Mouse (Mus musculus): Measurements from ENCODE around the gene Nus1. TPM values are rescaled to one million over a fixed set of nuclear protein-coding genes. Genes with fewer than 3 reads are reported as not detected.

Gene Nus1
- polyA plus RNA-seq, 1 experiment from 2014 or later: 23.5 TPM

- no peak for ATAC-seq (ENCODE audit: low FRiP score, low TSS enrichment)
- no peak overlapping the region for H3K27ac ChIP-seq (replicated peaks; ENCODE audit: low read depth, low read length)
- H3K4me2 ChIP-seq (ENCODE audit: low read length): no peak overlapping the region
- WGBS: 93% methylated on average over 6 of the region's 6 CpGs
- no peak for DNase-seq
- H3K27me3 ChIP-seq (ENCODE audit: control insufficient read depth, insufficient read depth, low read length): no peaks in the 10 kb centered on the region
- H3K4me3 ChIP-seq (replicated peaks; ENCODE audit: low read depth, low read length): no peak overlapping the region
- H3K9me3 ChIP-seq (ENCODE audit: control insufficient read depth, low read length): no peaks in the 10 kb centered on the region
- H3K9ac ChIP-seq (replicated peaks; ENCODE audit: low read length): no peak overlapping the region
- no peaks in the 10 kb centered on the region for H3K36me3 ChIP-seq (ENCODE audit: control insufficient read depth, insufficient read depth, low read length)
- peaks cover 16% of the 10 kb centered on the region for H3K4me1 ChIP-seq (ENCODE audit: control insufficient read depth, insufficient read depth, low read length)
Observed at GRCm38 (mm10) chr10:52421716-52422115, 4.4 kb downstream of the Nus1 start.

DNA sequence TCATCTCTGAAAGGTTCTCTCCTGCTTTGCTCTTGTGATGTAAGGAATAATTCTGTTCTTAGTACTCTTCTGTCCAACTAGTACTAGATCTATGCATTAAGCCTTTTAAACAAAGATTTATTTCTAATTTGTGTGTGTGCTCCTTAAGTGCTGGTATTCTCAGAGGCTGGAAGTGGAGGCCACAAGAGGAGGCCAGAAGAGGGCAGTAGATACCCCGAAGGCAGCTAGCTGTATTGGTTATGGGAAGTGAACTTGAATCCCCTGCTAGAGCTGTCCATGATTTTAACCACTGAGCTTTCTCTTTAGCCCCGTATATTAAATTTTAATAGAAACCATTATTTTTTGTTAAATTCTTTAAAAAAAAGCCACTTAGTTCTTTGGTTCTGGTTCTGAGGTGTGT lies 5.8 kb downstream of the Nus1 start:
- DNase-seq: peak; percentile 19
- no peaks in the 10 kb centered on the region for H3K36me3 ChIP-seq (ENCODE audit: control insufficient read depth, insufficient read depth, low read length)
- no peak for ATAC-seq (ENCODE audit: low FRiP score, low TSS enrichment)
- no peak overlapping the region for H3K27ac ChIP-seq (replicated peaks; ENCODE audit: low read depth, low read length)
- 89% methylated on average over 2 of the region's 2 CpGs for WGBS
- no peak overlapping the region for H3K4me2 ChIP-seq (ENCODE audit: low read length)
- no peaks in the 10 kb centered on the region for H3K9me3 ChIP-seq (ENCODE audit: control insufficient read depth, low read length)
- peaks cover 16% of the 10 kb centered on the region for H3K4me1 ChIP-seq (ENCODE audit: control insufficient read depth, insufficient read depth, low read length)
- no peak overlapping the region for H3K9ac ChIP-seq (replicated peaks; ENCODE audit: low read length)
- no peaks in the 10 kb centered on the region for H3K27me3 ChIP-seq (ENCODE audit: control insufficient read depth, insufficient read depth, low read length)
- no peak overlapping the region for H3K4me3 ChIP-seq (replicated peaks; ENCODE audit: low read depth, low read length)

DNA sequence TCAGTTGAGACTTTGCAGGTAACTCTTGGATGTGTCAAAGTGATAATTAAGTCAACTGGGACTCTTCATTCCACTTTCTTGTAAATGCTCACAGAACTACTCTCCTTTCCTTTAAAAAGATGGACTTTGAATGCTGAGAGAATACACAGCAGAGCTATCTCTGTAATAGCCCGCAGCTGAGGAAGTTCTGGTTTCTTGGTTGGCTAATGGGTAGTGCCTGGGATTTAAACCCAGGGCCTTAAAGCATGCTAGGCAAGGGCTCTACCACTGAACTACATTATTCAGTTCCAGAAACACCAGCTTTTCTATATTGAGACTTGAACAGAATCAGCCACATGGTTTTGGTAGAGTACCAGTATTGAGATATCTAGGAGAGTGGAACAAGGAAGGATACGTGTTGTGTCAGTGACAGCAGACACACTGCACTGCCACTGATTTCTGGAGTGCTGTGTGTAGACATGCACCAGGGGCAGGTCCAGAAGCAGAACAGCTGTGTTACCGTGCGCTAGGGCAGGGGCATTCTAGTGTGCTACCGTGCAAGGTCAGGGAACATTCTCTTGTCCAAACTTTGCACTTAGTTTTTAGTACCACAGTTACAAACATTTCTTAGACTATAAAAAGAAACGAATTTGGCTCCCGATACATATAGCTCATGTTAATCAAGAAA lies 9.1 kb downstream of the Nus1 start:
- Histone ChIP-seq H3K4me1 (ENCODE audit: control insufficient read depth, insufficient read depth, low read length) (no peaks in the 10 kb centered on the region), H3K4me2 (ENCODE audit: low read length) (no peak overlapping the region), H3K9ac (replicated peaks; ENCODE audit: low read length) (no peak overlapping the region), H3K4me3 (replicated peaks; ENCODE audit: low read depth, low read length) (no peak overlapping the region), H3K27me3 (ENCODE audit: control insufficient read depth, insufficient read depth, low read length) (no peaks in the 10 kb centered on the region), H3K9me3 (ENCODE audit: control insufficient read depth, low read length) (no peaks in the 10 kb centered on the region), H3K36me3 (ENCODE audit: control insufficient read depth, insufficient read depth, low read length) (peaks cover 16% of the 10 kb centered on the region), H3K27ac (replicated peaks; ENCODE audit: low read depth, low read length) (no peak overlapping the region)
- no peak for DNase-seq
- 92% methylated on average over 7 of the region's 7 CpGs for WGBS
- ATAC-seq (ENCODE audit: low FRiP score, low TSS enrichment): no peak

DNA sequence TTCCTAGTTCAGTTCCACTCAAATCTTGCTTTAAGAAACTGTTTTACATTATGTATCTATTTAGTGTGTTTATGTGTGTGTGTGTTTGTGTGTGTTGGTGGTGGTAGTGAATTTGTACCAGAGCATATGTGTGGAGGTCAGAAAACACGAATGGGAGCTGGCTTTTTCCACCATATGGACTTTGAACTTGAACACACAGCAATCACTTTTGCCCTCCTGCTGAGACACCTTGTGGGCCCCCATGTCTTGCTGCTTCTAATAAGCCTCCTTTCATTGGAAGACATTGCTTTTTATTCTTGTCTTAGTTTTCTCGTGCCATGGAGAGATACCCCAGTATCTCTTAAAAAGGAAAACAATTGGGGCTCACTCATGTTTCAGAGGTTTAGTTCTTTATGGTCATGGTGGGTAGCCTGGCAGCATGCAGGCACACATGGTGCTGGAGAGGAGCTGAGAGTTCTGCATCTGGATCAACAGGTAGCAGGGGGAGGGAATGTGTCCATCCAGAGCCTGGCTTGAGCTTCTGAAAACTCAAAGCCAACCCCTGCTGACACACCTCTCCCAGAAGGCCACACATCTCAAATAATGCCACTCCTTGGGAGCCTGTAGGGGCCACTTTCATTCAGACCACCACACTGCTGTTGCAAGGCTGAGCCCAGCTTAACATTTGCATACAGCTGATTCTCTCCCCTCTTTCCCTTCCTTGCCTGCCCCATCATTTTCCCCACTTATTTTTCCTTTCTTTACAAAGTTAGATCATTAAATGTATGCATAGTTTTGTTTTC lies 10.5 kb downstream of the Nus1 start:
- ATAC-seq (ENCODE audit: low FRiP score, low TSS enrichment) (no peak), DNase-seq (no peak)
- H3K27ac ChIP-seq (replicated peaks; ENCODE audit: low read depth, low read length): no peak overlapping the region
- peaks cover 28% of the 10 kb centered on the region for H3K36me3 ChIP-seq (ENCODE audit: control insufficient read depth, insufficient read depth, low read length)
- H3K4me1 ChIP-seq (ENCODE audit: control insufficient read depth, insufficient read depth, low read length): no peaks in the 10 kb centered on the region
- H3K9ac ChIP-seq (replicated peaks; ENCODE audit: low read length): no peak overlapping the region
- H3K4me2 ChIP-seq (ENCODE audit: low read length): no peak overlapping the region
- H3K4me3 ChIP-seq (replicated peaks; ENCODE audit: low read depth, low read length): no peak overlapping the region
- H3K9me3 ChIP-seq (ENCODE audit: control insufficient read depth, low read length): no peaks in the 10 kb centered on the region
- H3K27me3 ChIP-seq (ENCODE audit: control insufficient read depth, insufficient read depth, low read length): no peaks in the 10 kb centered on the region
- 44% methylated on average over 2 of the region's 2 CpGs for WGBS

DNA sequence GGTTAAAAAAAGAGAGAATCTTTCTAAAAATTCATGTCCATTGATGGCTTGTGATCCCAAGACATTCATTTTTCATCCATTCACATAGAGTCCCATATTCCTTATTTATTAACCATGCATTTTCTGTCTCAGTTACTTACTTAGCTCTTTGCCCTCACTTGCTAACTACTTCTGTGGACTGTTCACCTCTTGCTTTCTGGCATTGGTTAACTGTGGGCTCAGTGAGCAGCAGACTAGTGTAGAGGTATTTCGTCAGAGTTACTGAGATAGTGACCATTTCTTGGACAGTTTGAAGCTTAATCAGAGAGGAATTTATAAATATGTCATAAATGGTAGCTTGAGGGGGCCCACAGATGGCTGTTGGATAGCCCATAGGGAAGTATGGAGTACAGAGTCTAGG lies 13.6 kb downstream of the Nus1 start:
- Histone ChIP-seq H3K27ac (replicated peaks; ENCODE audit: low read depth, low read length) (no peak overlapping the region), H3K4me2 (ENCODE audit: low read length) (no peak overlapping the region), H3K4me3 (replicated peaks; ENCODE audit: low read depth, low read length) (no peak overlapping the region), H3K36me3 (ENCODE audit: control insufficient read depth, insufficient read depth, low read length) (peaks cover 54% of the 10 kb centered on the region), H3K4me1 (ENCODE audit: control insufficient read depth, insufficient read depth, low read length) (no peaks in the 10 kb centered on the region), H3K9ac (replicated peaks; ENCODE audit: low read length) (no peak overlapping the region), H3K27me3 (ENCODE audit: control insufficient read depth, insufficient read depth, low read length) (no peaks in the 10 kb centered on the region), H3K9me3 (ENCODE audit: control insufficient read depth, low read length) (no peaks in the 10 kb centered on the region)
- WGBS: 96% methylated on average over 1 of the region's 1 CpGs
- ATAC-seq (ENCODE audit: low FRiP score, low TSS enrichment): no peak
- DNase-seq: no peak

DNA sequence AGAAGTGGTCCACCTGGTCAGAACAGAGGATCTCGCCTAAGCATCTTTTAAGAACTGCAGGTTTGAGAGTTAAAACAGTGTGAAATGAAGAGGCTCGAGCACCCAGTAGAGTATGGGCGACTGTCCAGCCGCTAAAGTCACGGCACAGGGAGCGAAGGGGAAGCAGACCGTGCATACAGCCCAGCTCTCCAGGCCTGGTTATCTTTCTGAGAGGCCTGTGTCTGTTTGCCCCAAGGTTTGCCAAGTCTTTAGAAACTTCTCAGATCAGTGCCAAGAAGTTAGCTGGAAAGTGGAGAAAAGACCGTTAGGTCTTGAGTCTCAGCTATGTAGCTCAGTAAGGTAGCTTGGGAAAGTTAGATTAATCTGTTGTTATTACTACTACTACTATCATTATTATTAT lies 17.5 kb downstream of the Nus1 start:
- WGBS: 96% methylated on average over 8 of the region's 8 CpGs
- DNase-seq (no peak), ATAC-seq (ENCODE audit: low FRiP score, low TSS enrichment) (no peak)
- H3K27me3 ChIP-seq (ENCODE audit: control insufficient read depth, insufficient read depth, low read length): no peaks in the 10 kb centered on the region
- peaks cover 78% of the 10 kb centered on the region for H3K36me3 ChIP-seq (ENCODE audit: control insufficient read depth, insufficient read depth, low read length)
- H3K9ac ChIP-seq (replicated peaks; ENCODE audit: low read length): no peak overlapping the region
- H3K4me3 ChIP-seq (replicated peaks; ENCODE audit: low read depth, low read length): no peak overlapping the region
- no peaks in the 10 kb centered on the region for H3K9me3 ChIP-seq (ENCODE audit: control insufficient read depth, low read length)
- H3K4me2 ChIP-seq (ENCODE audit: low read length): no peak overlapping the region
- H3K27ac ChIP-seq (replicated peaks; ENCODE audit: low read depth, low read length): no peak overlapping the region
- no peaks in the 10 kb centered on the region for H3K4me1 ChIP-seq (ENCODE audit: control insufficient read depth, insufficient read depth, low read length)

- no peaks in the 10 kb centered on the region for H3K27me3 ChIP-seq (ENCODE audit: control insufficient read depth, insufficient read depth, low read length)
- ATAC-seq (ENCODE audit: low FRiP score, low TSS enrichment) (no peak), DNase-seq (no peak)
- H3K27ac ChIP-seq (replicated peaks; ENCODE audit: low read depth, low read length): no peak overlapping the region
- no peaks in the 10 kb centered on the region for H3K4me1 ChIP-seq (ENCODE audit: control insufficient read depth, insufficient read depth, low read length)
- H3K9me3 ChIP-seq (ENCODE audit: control insufficient read depth, low read length): no peaks in the 10 kb centered on the region
- no peak overlapping the region for H3K9ac ChIP-seq (replicated peaks; ENCODE audit: low read length)
- H3K4me2 ChIP-seq (ENCODE audit: low read length): no peak overlapping the region
- no peak overlapping the region for H3K4me3 ChIP-seq (replicated peaks; ENCODE audit: low read depth, low read length)
- H3K36me3 ChIP-seq (ENCODE audit: control insufficient read depth, insufficient read depth, low read length): no peaks in the 10 kb centered on the region
- WGBS: 39% methylated on average over 2 of the region's 2 CpGs
Observed at GRCm38 (mm10) chr10:52460614-52461013, 43.3 kb downstream of the Nus1 start.

GRCm38 (mm10) chr10:52463941-52464739 lies 46.8 kb downstream of the Nus1 start:
- H3K27ac ChIP-seq (replicated peaks; ENCODE audit: low read depth, low read length): peak overlapping the region; percentile 63
- H3K27me3 ChIP-seq (ENCODE audit: control insufficient read depth, insufficient read depth, low read length): no peaks in the 10 kb centered on the region
- no peaks in the 10 kb centered on the region for H3K9me3 ChIP-seq (ENCODE audit: control insufficient read depth, low read length)
- no peak overlapping the region for H3K4me3 ChIP-seq (replicated peaks; ENCODE audit: low read depth, low read length)
- no peaks in the 10 kb centered on the region for H3K36me3 ChIP-seq (ENCODE audit: control insufficient read depth, insufficient read depth, low read length)
- 51% methylated on average over 7 of the region's 7 CpGs for WGBS
- peak; percentile 64; the same call in 1 of the 2 replicates for ATAC-seq (ENCODE audit: low FRiP score, low TSS enrichment)
- peak; percentile 69 for DNase-seq
- H3K9ac ChIP-seq (replicated peaks; ENCODE audit: low read length): no peak overlapping the region
- no peaks in the 10 kb centered on the region for H3K4me1 ChIP-seq (ENCODE audit: control insufficient read depth, insufficient read depth, low read length)
- no peak overlapping the region for H3K4me2 ChIP-seq (ENCODE audit: low read length)
